Mouse (Mus musculus): ENCODE measurements at regions not wholly inside any gene's neighbourhood (a gene's known extent, or its start where the extent isn't known, plus 50 kb on each side); places are given as distances from the start of the nearest gene placed in this dataset.
A peak's percentile ranks its signal among the peaks of the same experiment; 100 is the strongest.

DNA sequence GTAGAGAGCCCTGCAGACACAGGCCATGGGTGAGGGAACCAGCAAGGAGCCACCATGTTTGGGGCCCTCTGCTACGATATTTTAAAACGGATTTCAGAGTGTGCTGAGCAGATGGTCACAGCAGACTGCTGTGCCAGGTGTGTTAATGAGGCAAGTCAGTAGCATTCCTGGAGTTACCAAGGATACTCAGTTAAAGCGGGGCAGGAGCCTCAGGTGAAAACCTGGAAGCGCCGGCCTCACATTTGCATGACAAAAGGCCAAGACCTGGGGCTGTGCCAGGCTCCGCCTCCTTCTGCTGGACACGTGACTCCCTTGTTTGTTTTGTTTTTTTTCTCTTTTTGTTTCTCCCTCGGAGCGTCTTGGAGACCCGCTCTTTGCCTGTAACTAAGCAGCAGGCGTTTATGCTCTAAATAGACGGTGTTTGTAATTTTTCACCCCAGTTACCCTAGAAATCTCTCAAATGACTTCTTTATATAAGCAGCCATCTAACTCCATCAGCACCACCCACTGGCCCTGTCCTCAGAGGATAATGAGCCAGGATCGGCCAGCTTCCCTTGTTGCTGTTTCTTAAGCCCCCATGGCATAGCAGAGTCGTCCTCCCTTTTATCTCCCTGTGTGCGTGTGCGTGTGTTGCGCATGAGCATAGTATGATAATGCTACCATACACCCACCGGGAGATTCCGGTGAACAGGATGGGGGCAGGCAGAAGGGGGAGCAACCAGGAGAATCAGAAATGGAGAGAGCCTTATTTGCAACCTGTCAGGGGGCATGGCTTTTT, 166.9 kb upstream of the Gm3448 start:
- Histone ChIP-seq H3K27ac (replicated peaks) (peak overlapping the region; percentile 89), H3K4me1 (peaks cover 21% of the 10 kb centered on the region), H3K9me3 (no peaks in the 10 kb centered on the region), H3K4me2 (replicated peaks) (peak overlapping the region; percentile 63), H3K4me3 (peak overlapping the region; percentile 41), H3K9ac (replicated peaks) (peak overlapping the region; percentile 47), H3K36me3 (no peaks in the 10 kb centered on the region), H3K27me3 (no peaks in the 10 kb centered on the region)
- ATAC-seq (replicated peaks) = peak; percentile 87
- WGBS = under 1% methylated on average over 19 of the region's 19 CpGs

DNA sequence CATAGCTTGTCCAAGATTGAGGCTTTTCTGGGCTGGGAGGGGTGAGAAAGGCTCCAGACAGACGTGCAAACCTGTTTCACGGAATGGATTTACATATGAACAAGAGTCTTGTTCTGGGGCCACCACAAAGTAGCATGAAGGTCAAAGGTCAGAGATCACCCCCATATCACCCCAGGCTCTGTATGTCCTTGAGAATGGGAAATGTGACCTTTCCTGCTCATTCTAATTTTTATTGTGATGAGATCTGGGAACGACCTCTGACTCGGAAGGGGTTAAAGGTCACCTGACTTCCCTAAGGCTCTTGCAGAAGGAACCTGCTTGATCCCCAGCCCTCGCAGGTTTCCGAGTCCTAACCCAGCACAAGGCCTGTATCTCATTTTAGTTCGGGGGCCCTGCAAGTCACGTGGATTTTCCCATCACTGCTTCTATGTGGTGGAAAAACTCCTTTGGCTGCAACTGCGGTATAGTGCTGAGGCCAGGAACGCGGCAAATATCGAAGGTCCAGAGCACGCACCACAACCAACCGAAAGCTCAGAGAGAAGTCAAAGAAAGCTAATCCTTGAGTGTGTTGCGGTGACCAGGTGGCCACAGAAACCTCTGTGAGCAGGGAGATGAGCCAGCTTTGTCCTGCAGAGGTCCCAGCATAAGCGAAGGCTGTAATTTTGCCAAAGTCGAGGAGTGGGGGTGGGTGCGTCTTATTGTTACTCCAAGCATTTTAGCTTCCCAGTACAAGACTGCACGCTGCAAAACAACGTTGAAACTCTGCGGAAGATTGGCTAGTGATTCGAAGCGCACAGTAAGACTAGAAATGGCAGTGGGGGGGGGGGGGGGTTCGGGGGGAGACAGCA, 166.1 kb upstream of the Gm3448 start:
- Histone ChIP-seq H3K4me3 (peak overlapping the region; percentile 41), H3K27ac (replicated peaks) (peak overlapping the region; percentile 89), H3K9me3 (no peaks in the 10 kb centered on the region), H3K4me2 (replicated peaks) (peak overlapping the region; percentile 63), H3K4me1 (peaks cover 21% of the 10 kb centered on the region), H3K9ac (replicated peaks) (peak overlapping the region; percentile 47), H3K36me3 (no peaks in the 10 kb centered on the region), H3K27me3 (no peaks in the 10 kb centered on the region)
- WGBS = 18% methylated on average over 24 of the region's 24 CpGs
- ATAC-seq (replicated peaks) = peak; percentile 17

DNA sequence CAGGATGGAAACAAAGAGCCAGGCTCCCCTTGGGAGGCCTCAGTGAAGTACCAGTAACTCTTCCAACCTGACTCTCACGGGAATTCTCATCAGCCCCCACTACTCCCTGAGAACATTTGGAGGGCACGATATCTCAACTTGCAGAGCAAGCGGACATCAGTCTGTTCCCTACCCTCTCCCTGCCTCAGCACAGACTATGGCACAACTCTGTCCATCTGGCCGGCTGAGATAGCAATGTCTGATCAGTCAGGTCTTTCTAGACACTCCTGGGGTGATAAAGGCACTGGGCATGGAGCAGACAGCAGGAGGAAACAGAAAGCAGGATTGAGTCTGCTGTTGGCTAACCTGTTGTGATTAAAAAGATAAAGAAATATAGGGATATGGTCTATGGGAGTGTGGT, 164.5 kb upstream of the Gm3448 start:
- Histone ChIP-seq H3K9ac (replicated peaks) (no peak overlapping the region), H3K4me3 (no peak overlapping the region), H3K9me3 (no peaks in the 10 kb centered on the region), H3K4me1 (peaks cover 26% of the 10 kb centered on the region), H3K27ac (replicated peaks) (no peak overlapping the region), H3K4me2 (replicated peaks) (no peak overlapping the region), H3K27me3 (no peaks in the 10 kb centered on the region), H3K36me3 (no peaks in the 10 kb centered on the region)
- WGBS = 79% methylated on average over 4 of the region's 4 CpGs
- no peak for ATAC-seq (replicated peaks)

DNA sequence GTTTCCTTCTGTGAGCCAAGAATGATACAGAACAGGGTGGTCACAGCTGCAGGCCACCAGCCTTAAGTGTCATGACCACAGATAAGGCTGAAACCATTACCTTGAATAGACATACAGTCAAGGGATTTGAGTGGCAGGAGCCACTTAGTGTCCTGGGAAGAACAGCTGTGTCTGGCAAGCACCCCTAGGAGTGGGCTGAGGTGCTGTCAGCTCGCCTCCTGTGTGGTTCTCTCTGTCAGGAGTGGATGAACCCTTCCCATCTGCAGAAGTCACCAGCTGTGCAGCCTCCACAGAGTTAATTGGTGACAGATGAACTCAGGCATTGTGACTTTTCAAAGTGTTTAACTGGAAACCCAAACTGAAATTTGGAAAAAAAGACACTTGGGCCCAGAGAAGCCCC, 163.2 kb upstream of the Gm3448 start:
- Histone ChIP-seq H3K36me3 (no peaks in the 10 kb centered on the region), H3K4me3 (no peak overlapping the region), H3K9me3 (no peaks in the 10 kb centered on the region), H3K4me1 (peaks cover 27% of the 10 kb centered on the region), H3K9ac (replicated peaks) (no peak overlapping the region), H3K27ac (replicated peaks) (no peak overlapping the region), H3K4me2 (replicated peaks) (no peak overlapping the region), H3K27me3 (no peaks in the 10 kb centered on the region)
- no peak for ATAC-seq (replicated peaks)
- WGBS = 72% methylated on average over 1 of the region's 1 CpGs

DNA sequence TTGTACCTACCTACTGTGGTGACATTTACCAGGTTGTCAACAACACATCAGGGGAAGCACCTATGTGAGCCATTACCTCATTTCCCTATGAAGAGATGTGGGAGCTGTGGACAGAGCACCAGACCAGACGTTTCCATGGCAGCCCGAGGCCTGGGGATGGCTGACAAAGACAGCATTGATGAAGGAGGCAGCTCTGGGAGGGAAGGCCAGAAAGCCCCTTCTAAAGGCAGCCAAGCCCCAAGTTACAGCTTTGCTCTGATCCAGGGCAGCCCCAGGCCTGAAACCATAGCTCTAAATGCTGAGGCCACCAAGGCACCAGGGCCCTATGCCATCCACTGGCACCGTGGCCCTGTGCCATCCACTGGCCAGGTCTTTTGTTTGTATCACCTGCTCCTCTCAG, 157.9 kb upstream of the Gm3448 start:
- Histone ChIP-seq H3K27ac (replicated peaks) (0 out of 2 replicates have a peak overlapping the region, but pooled peaks have one; percentile 23), H3K4me3 (no peak overlapping the region), H3K36me3 (no peaks in the 10 kb centered on the region), H3K4me1 (peaks cover 24% of the 10 kb centered on the region), H3K9me3 (no peaks in the 10 kb centered on the region), H3K27me3 (no peaks in the 10 kb centered on the region), H3K4me2 (replicated peaks) (no peak overlapping the region), H3K9ac (replicated peaks) (no peak overlapping the region)
- 13% methylated on average over 3 of the region's 3 CpGs for WGBS
- ATAC-seq (replicated peaks) = 0 out of 2 replicates have a peak, but pooled peaks have one; percentile 27

DNA sequence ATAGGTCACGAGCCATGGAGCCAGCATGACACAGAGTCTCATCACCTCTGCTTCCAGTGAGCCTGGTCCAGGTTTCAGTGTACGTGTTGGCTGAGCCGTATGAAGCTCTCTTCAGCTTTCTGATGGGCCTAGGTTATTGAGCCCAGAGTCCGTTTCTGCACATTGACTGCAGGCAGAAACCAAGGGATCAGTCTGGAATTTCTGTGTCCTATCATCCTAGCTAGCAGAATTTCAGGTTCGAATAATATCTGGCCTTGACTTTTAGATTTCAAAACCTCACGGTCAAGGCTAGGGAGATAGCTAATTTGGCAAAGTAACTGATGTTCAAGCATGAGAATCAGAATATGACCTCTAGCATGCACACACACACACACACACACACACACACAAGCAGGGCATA, 156.0 kb upstream of the Gm3448 start:
- ATAC-seq (replicated peaks) = no peak
- H3K27me3 ChIP-seq = no peaks in the 10 kb centered on the region
- whole genome bisulfite sequencing = 96% methylated on average over 6 of the region's 6 CpGs

DNA sequence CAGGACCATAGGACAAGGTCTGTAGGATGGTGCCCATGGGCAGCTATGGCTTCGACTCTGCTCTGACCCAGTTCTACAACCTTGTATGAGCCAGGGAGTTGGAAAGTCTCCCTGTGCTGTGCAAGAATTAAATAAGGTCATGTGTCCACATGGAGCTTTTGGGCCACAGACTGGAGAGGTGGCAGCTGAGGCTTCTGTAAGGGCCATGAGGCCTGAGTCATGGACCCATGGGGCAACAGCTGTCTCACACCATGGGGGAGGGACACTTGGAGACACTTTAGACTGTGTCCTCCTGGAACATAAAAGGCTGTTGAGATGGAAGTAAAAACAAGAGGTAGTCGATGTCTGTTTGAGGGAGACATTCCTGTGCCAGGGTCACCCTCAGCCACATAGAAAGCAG, 154.5 kb upstream of the Gm3448 start:
- Histone ChIP-seq H3K36me3 (no peaks in the 10 kb centered on the region), H3K9me3 (no peaks in the 10 kb centered on the region), H3K4me1 (peaks cover 36% of the 10 kb centered on the region), H3K27ac (replicated peaks) (no peak overlapping the region), H3K9ac (replicated peaks) (no peak overlapping the region), H3K4me2 (replicated peaks) (no peak overlapping the region), H3K27me3 (no peaks in the 10 kb centered on the region), H3K4me3 (no peak overlapping the region)
- no peak for ATAC-seq (replicated peaks)
- WGBS = 96% methylated on average over 2 of the region's 2 CpGs

More for the DNA sequence above, 156.0 kb upstream of the Gm3448 start:
- Histone ChIP-seq H3K4me2 (replicated peaks) (no peak overlapping the region), H3K4me3 (no peak overlapping the region), H3K36me3 (no peaks in the 10 kb centered on the region), H3K9ac (replicated peaks) (no peak overlapping the region), H3K4me1 (peaks cover 40% of the 10 kb centered on the region), H3K27ac (replicated peaks) (no peak overlapping the region), H3K9me3 (no peaks in the 10 kb centered on the region)

DNA sequence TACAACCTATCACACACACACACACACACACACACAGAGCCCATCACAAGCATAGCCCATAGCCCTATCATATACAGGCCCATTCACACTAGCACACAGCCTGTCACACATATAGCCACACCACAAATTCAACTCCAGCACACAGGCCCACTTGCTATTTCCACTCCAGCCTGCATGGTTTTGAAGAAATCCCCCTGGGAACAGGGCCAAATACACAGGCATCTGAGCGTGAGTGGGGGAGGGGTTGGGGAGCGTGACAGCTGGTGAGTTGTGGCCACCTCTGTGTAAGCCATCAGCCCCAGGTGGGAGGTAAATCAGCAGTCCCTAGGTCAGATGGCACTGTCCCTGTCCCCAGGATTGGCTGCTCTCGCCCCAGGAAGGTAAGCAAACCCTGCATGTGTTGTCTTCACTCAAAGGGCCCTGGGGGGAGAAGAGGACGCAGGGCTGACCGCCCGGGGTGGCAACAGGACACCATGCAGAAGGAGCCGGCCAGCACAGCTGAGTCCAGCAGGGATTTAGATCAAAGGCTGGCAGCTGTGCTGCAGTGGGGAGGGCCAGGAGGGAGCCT, 153.6 kb upstream of the Gm3448 start:
- 19% methylated on average over 7 of the region's 7 CpGs for WGBS
- no peak overlapping the region for H3K4me3 ChIP-seq
- no peaks in the 10 kb centered on the region for H3K27me3 ChIP-seq
- H3K4me1 ChIP-seq = peaks cover 36% of the 10 kb centered on the region
- H3K9ac ChIP-seq (replicated peaks) = no peak overlapping the region
- H3K36me3 ChIP-seq = no peaks in the 10 kb centered on the region
- H3K9me3 ChIP-seq = no peaks in the 10 kb centered on the region
- peak overlapping the region; percentile 13; the same call in 1 of the 2 replicates for H3K27ac ChIP-seq (replicated peaks)
- H3K4me2 ChIP-seq (replicated peaks) = no peak overlapping the region
- peak; percentile 67 for ATAC-seq (replicated peaks)

DNA sequence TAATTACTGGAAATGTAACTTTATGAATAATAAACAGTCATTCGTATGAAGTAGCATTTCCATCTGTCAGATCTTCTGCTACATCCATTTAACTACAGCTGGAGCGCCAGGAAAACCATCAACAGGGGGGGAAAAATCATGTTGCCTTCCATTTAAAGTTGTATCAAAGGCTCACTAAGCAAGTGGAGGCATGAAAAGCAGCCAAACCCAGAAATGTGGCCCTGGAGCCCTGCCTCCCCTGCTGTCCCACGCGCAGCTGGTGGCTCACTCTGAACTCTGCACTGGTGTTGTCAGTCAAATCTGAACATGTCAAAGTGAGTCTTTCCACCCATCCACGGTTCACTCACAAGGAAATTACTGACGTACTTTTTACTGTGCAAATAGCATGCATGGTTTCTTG, 152.5 kb upstream of the Gm3448 start:
- Histone ChIP-seq H3K4me3 (no peak overlapping the region), H3K9me3 (no peaks in the 10 kb centered on the region), H3K4me2 (replicated peaks) (no peak overlapping the region), H3K4me1 (peaks cover 30% of the 10 kb centered on the region), H3K9ac (replicated peaks) (no peak overlapping the region), H3K36me3 (no peaks in the 10 kb centered on the region), H3K27ac (replicated peaks) (peak overlapping the region; percentile 35; the same call in 1 of the 2 replicates), H3K27me3 (no peaks in the 10 kb centered on the region)
- 44% methylated on average over 6 of the region's 6 CpGs for WGBS
- 0 out of 2 replicates have a peak, but pooled peaks have one; percentile 3 for ATAC-seq (replicated peaks)

DNA sequence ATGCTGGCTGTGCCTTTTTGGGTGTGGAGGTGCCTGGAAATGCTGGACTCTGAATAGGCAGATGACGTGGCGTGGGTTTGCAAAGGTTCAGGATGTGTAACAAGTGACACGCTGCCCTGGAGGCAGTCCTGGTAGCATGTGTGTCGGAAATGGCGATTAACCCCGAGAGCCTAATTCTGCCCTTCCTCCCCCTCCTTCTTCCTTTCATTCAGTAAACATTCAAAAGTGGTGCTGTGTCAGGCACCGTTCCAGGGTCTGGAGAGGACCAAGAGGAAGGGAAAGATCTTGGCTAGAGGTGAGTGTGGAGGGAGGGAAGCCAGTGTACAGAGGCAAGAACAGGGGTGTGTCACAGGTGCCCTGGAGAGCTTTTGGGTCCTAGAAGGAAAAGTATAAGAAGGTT, 151.5 kb upstream of the Gm3448 start:
- Histone ChIP-seq H3K4me1 (peaks cover 30% of the 10 kb centered on the region), H3K36me3 (no peaks in the 10 kb centered on the region), H3K27me3 (no peaks in the 10 kb centered on the region), H3K4me3 (no peak overlapping the region), H3K27ac (replicated peaks) (no peak overlapping the region), H3K4me2 (replicated peaks) (no peak overlapping the region), H3K9ac (replicated peaks) (no peak overlapping the region), H3K9me3 (no peaks in the 10 kb centered on the region)
- WGBS = 57% methylated on average over 7 of the region's 7 CpGs
- ATAC-seq (replicated peaks) = no peak

DNA sequence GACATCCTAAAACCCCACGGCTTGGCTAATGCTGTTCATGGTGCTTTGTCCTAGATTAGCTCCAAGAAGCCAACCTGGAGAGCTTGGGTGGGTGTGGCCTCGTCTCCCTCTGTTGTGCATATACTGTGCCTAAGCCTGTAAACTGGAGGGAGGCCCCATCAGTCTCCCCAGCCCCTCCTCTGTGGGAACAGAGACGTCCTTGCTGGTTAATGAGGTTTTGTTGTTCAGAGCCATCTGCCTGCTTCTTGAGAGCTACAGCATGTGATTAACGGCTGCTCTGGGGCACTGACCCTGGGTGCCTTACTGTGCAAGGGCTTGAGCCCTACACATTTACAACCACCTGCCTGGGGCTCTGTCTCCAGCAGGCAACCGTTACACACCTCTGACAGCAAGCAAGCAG, 143.9 kb upstream of the Gm3448 start:
- no peak overlapping the region for H3K27ac ChIP-seq (replicated peaks)
- no peaks in the 10 kb centered on the region for H3K36me3 ChIP-seq
- no peaks in the 10 kb centered on the region for H3K27me3 ChIP-seq
- H3K4me3 ChIP-seq = no peak overlapping the region
- peak; percentile 63 for ATAC-seq (replicated peaks)
- H3K4me2 ChIP-seq (replicated peaks) = no peak overlapping the region
- no peaks in the 10 kb centered on the region for H3K9me3 ChIP-seq
- H3K9ac ChIP-seq (replicated peaks) = no peak overlapping the region
- H3K4me1 ChIP-seq = peaks cover 15% of the 10 kb centered on the region
- 2% methylated on average over 5 of the region's 5 CpGs for WGBS

DNA sequence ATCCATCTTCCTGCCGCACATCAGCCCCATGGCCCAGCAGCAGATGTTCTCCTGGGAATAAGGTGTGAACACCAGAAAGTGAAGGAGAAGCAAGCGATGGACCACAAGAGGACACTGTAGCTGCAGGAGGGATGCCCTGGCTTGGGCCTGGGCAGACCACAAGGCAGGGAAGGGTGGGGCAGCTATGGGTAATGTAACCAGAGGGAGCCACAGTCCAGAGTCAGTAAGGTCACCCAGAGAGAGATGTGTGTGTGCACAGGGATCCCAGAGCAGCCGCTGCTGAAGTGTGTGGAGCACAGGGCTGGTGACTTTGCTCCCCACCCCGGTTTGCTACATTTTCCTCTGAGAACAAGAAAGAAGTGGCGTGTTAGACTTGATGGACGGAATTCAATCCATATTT, 142.5 kb upstream of the Gm3448 start:
- Histone ChIP-seq H3K27ac (replicated peaks) (no peak overlapping the region), H3K27me3 (no peaks in the 10 kb centered on the region), H3K9me3 (no peaks in the 10 kb centered on the region), H3K4me1 (peaks cover 15% of the 10 kb centered on the region), H3K36me3 (no peaks in the 10 kb centered on the region), H3K9ac (replicated peaks) (no peak overlapping the region), H3K4me2 (replicated peaks) (no peak overlapping the region), H3K4me3 (no peak overlapping the region)
- 87% methylated on average over 6 of the region's 6 CpGs for WGBS
- ATAC-seq (replicated peaks) = no peak
